Mouse (Mus musculus): Measurements from ENCODE around the gene Nfkbib.

Gene Nfkbib

DNA sequence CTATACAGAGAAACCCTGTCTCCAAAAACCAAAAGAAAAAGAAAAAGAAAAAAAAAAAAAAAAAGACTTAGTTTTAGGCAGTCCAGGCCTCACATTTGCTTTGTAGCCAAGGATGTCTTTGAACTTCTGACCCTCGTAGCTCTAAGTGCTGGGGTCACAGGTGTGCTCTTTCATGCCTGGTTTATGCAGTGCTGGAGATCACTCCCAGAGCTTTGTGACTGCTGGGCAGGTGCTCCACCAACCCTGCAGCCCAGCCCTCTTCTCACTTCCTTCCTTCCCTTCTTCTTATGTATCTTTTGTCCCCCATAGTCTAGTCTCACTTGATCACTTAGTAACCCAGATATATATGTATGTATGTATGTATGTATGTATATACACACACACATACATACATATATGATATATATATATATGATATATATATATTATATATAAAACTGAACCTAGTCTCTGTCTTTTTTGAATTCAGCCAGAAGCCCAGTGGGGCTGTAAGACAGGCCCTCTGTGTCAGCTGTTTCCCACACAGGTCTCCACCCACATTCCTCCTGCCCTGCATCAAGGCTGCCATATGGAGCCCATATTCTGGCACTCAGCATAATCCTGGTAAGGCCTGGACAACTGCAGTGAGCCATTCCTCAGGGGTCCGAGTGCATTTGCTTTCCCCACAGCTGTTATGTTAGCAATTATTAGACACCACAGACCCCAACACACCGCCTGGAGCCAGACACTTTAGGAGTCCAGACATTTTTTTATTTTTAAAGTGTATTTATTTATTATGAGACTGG is 46.4 kb downstream of the Nfkbib start:
- DNase-seq (ENCODE audit: extremely low spot score, low read depth, low spot score) = no peak

DNA sequence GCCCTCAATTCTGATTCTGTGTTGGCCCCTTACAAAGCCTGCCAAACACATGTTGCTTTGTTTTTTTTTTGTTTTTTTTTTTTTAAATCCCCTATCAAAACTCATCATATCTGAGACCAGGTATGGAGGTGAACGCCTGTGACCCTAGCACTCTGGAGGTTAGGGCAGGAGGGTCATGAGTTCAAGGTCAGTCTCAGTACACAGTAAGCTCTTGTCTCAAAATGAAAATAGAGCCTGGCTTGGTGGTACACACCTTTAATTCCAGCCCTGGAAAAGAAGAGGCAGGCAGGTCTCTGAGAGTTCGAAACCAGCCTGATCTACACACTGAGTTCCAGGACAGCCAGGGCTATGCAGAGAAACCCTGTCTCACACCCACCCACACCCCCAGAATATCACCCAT is 47.7 kb downstream of the Nfkbib start:
- DNase-seq (ENCODE audit: extremely low spot score, low read depth, low spot score) = no peak

DNA sequence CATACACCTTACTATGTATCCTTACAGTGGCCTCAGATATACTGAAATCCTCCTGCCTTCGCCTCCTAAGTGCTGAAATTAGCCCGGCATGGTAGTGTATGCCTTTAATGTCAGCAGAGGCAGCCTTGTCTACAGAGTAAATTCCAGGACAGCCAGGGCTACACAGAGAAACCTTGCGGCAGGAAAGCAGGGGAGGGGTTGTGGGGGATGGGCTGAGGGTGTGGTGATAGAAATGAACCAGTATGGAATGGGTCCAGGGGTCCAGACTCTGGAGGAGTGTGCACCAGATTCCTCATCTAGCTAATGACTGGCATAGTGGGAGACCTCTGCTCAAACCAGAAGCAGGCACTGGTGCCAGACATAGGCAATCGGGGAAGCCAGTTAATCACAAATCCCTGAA is 48.2 kb downstream of the Nfkbib start:
- DNase-seq (ENCODE audit: extremely low spot score, low read depth, low spot score) = no peak

DNA sequence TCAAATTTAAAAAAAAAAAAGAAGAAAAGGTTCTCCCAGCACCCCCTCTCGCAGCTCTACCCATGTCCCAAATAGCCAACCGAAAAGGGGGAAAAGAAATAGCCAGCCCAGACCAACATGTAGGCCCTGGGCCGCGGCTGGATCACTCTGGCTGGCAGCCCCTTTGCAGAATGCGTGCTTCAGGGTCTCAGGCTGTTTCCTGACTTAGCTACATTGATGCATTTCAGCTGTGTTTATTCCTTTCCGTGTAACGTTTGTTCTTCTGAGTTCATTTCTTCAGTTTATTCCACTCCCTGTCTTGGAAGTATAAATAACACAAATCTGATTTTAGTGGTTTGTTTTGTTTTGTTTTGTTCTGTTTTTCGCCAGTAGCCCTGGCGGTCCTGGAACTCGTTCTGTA is 49.6 kb downstream of the Nfkbib start:
- no peak for DNase-seq (ENCODE audit: extremely low spot score, low read depth, low spot score)

DNA sequence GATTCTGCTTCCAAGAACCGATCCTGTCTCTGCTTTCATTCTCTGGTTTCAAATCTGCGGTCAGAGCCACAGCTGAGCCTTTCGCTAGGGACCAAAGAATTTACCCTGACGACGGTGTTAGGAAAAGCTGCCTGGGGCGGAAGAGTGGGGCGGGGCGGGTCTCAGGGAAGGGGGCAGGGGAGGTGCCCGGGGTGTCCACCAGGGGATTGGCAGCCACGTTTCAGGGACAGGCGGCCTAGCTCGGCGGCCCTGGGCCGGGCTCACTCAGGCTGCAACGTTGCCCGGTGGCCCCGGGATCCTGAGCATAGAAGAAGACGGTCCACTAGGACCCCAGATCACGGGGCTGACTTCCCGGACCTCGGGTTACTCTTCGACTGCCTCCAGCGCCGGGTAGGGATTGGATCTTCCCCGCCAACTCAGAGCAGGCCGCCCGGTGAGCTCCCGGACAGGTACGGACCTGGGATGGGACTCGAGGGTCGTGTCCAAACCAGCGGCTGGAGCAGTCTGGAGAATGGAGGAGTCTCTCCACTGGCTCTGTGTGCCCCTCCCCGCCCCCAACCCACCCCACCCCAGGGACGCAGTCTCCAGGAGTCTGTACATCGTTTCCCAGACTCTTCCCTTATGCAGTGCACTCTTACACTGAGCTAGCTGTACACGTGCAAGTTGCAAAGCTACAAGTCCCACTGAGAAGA is 50.6 kb downstream of the Nfkbib start, which contains the start of gene Fbxo17:
Fbxo17 (plus strand) TSS at position 215 of the 692 bp plus-strand sequence.
- no peak for DNase-seq (ENCODE audit: extremely low spot score, low read depth, low spot score)

DNA sequence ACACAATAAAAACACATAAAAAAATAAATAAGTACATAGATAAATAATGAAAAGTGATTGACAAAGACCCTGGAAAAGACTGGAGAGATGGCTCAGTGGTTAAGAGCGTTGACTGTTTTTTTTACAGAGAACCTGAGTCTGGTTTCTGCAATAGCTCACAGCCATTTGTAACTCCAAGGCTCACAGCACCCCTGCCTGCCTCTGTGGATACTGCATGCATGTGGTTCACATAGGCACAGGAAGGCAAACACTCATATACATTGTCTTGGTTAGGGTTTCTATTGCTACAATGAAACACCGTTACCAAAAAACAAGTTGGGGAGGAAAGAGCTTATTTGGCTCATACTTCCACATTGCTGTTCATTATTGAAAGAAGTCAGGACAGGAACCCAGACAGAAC is 51.7 kb downstream of the Nfkbib start:
- no peak for DNase-seq (ENCODE audit: extremely low spot score, low read depth, low spot score)

DNA sequence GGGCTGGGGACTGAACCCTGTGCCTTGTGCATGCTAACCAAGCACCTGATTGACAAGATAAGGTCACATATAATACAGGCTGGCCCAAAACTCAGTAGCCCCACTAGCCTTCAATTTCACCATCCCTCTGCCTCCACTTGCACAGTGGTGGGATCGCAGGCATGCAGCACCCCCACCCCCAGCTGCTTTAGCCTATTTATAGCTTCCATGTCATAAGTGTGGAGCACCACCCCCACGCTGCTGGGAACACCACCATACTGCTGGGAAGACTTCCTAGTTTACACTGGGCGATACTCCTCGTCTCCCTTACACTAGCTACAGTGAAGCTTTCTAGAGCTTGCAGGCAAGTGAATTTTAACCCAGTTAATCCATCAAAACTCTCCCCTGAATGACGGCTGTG is 52.6 kb downstream of the Nfkbib start:
- no peak for DNase-seq (ENCODE audit: extremely low spot score, low read depth, low spot score)

DNA sequence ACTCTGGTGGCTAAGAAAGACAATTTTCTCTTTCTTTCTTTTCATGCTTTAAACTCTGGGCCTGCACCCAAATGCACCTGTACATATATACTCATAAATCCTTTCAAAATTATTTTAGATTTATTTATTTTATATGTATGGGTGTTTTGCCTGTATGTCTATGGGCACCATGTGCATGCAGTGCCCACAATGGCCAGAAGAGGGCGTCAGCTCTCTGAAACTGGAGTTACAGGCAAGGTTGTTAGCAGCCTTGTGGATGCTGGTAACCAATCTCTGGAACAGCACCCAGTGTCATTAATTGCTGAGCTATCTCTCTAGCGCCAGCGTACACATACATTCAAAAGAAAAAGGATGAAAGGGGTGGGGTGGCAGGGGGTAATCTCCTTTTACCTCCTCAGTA is 56.4 kb downstream of the Nfkbib start:
- no peak for DNase-seq (ENCODE audit: extremely low spot score, low read depth, low spot score)

DNA sequence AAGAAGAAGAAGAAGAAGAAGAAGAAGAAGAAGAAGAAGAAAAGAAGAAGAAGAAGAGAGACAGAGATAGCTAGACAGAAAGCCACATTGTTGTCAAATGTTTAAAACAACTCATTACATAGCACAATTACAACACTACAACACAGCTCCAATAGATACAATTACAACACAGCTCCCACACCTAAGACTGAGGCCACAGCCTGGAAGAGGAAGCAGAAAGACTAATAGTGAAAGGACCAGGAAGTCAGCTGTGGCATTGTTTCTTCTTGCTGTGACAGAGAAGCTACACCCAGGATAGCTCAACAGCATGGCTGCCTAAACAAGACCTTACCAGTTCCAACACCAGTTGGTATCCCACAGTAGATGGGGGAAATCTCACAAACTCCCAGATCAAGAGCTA is 57.9 kb downstream of the Nfkbib start:
- DNase-seq (ENCODE audit: extremely low spot score, low read depth, low spot score) = no peak

All from hindlimb bud, embryonic 11.5 days (tissue).